Mouse (Mus musculus) neural tube, embryonic 11.5 days (tissue): ENCODE results near the gene Jagn1. TPM values are rescaled to one million over a fixed set of nuclear protein-coding genes. Genes with fewer than 3 reads are reported as not detected.
A peak's percentile ranks its signal among the peaks of the same experiment; 100 is the strongest.

Experiments
- ATAC-seq: fragments of 200-750 bp; cut with Nextera tagmentation; 2 replicates; pipeline ENCODE4 v1.8.0; 2017; ENCODE audit warnings: moderate number of reproducible peaks, mild to moderate bottlenecking, moderate TSS enrichment, moderate library complexity; ENCODE audit not compliant: insufficient read depth, low FRiP score, low TSS enrichment
- DNase-seq: peaks from one replicate; pipeline ENCODE4 v3.0.0-alpha.2; 2015; ENCODE audit warnings: low spot score
- H3K27ac ChIP-seq: fragments of 300-500 bp; sonication (generic); 2 replicates; pipeline ENCODE4 v1.5.1; 2014; ENCODE audit warnings: low read depth, mild to moderate bottlenecking, low read length
- H3K27me3 ChIP-seq: fragments of 300-500 bp; sonication (generic); 2 replicates; pipeline ENCODE4 v1.6.1; 2014; ENCODE audit warnings: mild to moderate bottlenecking, low read length, mixed read lengths; ENCODE audit not compliant: control insufficient read depth, insufficient read depth
- H3K36me3 ChIP-seq: fragments of 300-500 bp; sonication (generic); 2 replicates; pipeline ENCODE4 v1.6.1; 2014; ENCODE audit warnings: mild to moderate bottlenecking, low read length, moderate library complexity, mixed read lengths; ENCODE audit not compliant: control insufficient read depth, insufficient read depth
- H3K4me1 ChIP-seq: fragments of 300-500 bp; sonication (generic); 2 replicates; pipeline ENCODE4 v1.6.1; 2014; ENCODE audit warnings: low read length, mixed read lengths; ENCODE audit not compliant: control insufficient read depth, insufficient read depth
- H3K4me2 ChIP-seq: fragments of 300-500 bp; sonication (generic); 2 replicates; pipeline ENCODE4 v1.6.1; 2014; ENCODE audit warnings: low read depth, mild to moderate bottlenecking, moderate library complexity
- H3K4me3 ChIP-seq: fragments of 300-500 bp; sonication (generic); 2 replicates; pipeline ENCODE4 v1.5.1; 2014; ENCODE audit warnings: low read depth, low read length
- H3K9ac ChIP-seq: fragments of 300-500 bp; sonication (generic); 2 replicates; pipeline ENCODE4 v1.6.1; 2014; ENCODE audit warnings: mild to moderate bottlenecking, low read length
- H3K9me3 ChIP-seq: fragments of 300-500 bp; sonication (generic); 2 replicates; pipeline ENCODE4 v1.6.1; 2016; ENCODE audit warnings: low read length; ENCODE audit not compliant: control insufficient read depth
- WGBS: fragments of 180-500 bp; shearing (Covaris S2); extraction: QIAGEN DNeasy Blood & Tissue Kit; methylation state at CpG from one replicate; pipeline ENCODE4 v1.1.7; 2014; 5-methylcytosine and 5-hydroxymethylcytosine counted together
- polyA plus RNA-seq: library from polyadenylated mRNA; unstranded; fragments of >200 nt; fragmentation: Nextera tagmentation; extraction: Ambion mirVana; gene quantifications from 2 replicates; pipeline ENCODE4 v1.2.1, GENCODE M21; 2014

Jagn1 gene
- polyA plus RNA-seq, 1 experiment from 2014 or later, result 75.9 TPM

DNA sequence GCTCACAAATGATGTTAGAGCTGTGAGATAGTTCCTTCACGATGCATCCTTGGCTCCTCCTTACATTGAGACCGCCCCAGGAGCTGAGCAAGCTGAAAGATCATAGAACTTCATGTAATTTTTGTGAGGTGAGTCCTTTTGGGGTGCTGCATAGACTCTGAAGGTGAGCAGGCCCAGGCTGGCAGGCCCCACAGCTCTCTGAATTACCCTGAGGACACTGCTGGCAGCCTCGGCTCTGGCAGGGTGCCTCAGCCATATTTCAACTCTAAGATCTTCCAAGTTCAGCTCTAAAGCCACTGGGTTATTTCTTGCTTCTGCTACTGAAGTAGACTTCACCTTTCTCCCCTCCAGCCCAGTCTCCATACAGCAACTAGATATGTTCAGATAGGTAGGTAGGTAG lies 1.7 kb upstream of the Jagn1 start:
- 89% methylated on average over 3 of the region's 3 CpGs for WGBS
- DNase-seq, result no peak
- no peak for ATAC-seq
- Histone ChIP-seq H3K27ac (no peak overlapping the region), H3K36me3 (no peaks in the 10 kb centered on the region), H3K9ac (no peak overlapping the region), H3K4me1 (peaks cover 5% of the 10 kb centered on the region; the same call in 1 of the 2 replicates), H3K9me3 (no peaks in the 10 kb centered on the region), H3K4me3 (no peak overlapping the region), H3K27me3 (no peaks in the 10 kb centered on the region), H3K4me2 (no peak overlapping the region)

DNA sequence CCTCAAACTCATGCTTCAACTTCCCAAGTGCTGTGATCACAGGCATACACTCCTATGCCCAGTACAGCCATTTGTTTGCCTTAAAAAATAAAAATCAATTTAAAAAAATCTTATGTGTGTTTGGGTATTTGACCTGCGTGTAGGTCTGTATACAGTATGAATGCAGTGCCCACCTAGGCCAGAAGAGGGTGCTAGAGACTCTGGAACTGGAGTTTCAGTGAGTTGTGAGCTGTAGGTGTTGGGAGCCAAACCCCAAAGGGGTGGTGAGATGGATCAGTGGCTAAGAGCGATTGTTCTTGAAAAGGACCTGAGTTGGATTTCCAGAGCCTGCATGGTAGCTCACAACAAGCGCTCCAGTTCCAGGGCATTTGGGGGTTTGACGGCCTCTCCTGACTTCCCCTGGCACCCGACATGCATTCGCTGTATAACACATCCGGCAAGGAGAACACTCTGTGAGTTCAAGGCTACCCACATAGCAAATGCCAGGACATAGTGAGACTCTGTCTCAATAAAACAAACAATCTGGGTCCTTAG lies 1.2 kb upstream of the Jagn1 start:
- no peak overlapping the region for H3K4me2 ChIP-seq
- 56% methylated on average over 7 of the region's 7 CpGs for WGBS
- ATAC-seq, result no peak

DNA sequence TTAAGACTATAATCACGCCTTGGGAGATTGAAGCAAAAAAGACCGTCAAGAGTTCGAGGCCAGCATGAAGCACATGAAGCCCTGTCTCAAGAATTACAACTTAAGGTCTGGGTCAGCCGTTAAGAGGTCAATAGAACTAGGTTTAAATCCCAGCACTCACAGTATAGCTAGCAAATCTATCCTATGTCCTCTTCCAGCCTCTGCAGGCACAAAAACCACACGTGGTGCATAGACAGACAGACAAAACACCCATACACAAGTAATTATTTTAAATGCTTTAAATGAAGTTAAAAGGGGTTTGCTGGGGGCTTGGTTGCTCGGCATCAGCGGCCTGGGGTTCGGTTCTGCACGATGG lies 305 bp upstream of the Jagn1 start:
- peak; percentile 32; the same call in 1 of the 2 replicates for ATAC-seq

More for the DNA sequence above, 1.2 kb upstream of the Jagn1 start:
- Histone ChIP-seq H3K9ac (no peak overlapping the region), H3K36me3 (no peaks in the 10 kb centered on the region), H3K9me3 (no peaks in the 10 kb centered on the region), H3K4me3 (no peak overlapping the region), H3K27me3 (no peaks in the 10 kb centered on the region), H3K27ac (no peak overlapping the region), H3K4me1 (peaks cover 5% of the 10 kb centered on the region; the same call in 1 of the 2 replicates)
- DNase-seq, result peak; percentile 80

DNA sequence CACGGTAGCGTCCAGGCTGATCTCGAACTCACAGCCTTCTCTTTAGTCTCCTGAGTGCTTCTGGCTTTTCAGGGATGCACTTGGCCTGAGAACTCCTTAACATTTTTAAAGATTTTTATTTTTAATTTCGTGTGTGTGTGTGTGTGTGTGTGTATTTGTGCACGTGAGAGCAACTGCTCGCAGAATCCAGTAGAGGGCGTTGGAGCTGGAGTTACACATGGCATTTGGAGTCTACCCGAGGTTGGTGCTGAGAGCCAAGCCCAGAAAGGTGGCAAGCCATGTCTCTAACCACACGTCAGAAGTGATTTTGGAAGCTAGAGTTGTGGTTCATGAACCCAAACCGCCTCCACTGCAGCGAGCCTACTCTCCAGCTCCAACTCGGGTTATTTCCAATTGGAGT lies 722 bp downstream of the Jagn1 start:
- Histone ChIP-seq H3K27ac (no peak overlapping the region), H3K4me2 (peak overlapping the region; percentile 81), H3K36me3 (peaks cover 10% of the 10 kb centered on the region), H3K4me1 (peaks cover 5% of the 10 kb centered on the region; the same call in 1 of the 2 replicates), H3K9ac (peak overlapping the region; percentile 84), H3K27me3 (no peaks in the 10 kb centered on the region), H3K9me3 (no peaks in the 10 kb centered on the region), H3K4me3 (peak overlapping the region; percentile 81)
- DNase-seq (no peak), ATAC-seq (no peak)
- 49% methylated on average over 12 of the region's 12 CpGs for WGBS

More for the DNA sequence above, 305 bp upstream of the Jagn1 start:
- Histone ChIP-seq H3K4me3 (peak overlapping the region; percentile 81), H3K4me1 (peaks cover 5% of the 10 kb centered on the region; the same call in 1 of the 2 replicates), H3K4me2 (peak overlapping the region; percentile 50), H3K27ac (no peak overlapping the region), H3K27me3 (no peaks in the 10 kb centered on the region), H3K9me3 (no peaks in the 10 kb centered on the region), H3K9ac (peak overlapping the region; percentile 84), H3K36me3 (peaks cover 2% of the 10 kb centered on the region)
- 43% methylated on average over 9 of the region's 9 CpGs for WGBS
- DNase-seq, result no peak

DNA sequence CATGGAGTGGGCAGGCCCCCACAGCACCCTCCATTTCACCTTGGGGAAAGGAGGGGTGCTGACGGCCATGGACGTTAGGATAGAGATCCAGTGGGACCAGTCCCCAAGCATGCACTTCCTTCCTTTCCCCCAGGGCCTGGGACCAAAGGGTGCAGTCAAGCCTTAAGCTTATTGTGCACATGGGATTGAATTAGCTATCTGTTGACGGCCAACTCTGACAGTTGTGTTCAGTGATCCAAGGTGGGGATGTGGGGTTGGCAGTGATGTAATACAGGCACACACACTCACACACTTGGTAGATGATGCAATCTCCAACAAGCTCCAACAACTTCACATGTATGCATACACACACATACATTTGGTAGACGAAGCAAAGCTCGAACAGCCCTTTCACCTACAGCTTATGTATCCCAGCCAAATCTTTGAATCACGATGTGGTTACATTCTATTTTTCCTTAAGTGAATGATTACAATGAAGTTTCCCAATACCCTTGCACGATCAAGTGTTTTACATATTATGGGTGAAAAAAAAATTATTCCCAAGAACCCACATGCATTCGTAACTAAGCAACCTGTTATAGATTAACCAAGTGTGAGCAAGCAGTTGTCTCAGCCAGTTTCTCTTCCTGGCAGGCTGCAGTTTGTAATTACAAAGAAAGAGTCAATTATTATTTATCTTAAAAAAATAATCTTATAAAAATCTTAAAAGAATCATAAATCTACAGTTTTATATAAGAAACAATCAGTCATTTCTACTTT lies 2.0 kb downstream of the Jagn1 start:
- Histone ChIP-seq H3K36me3 (peaks cover 13% of the 10 kb centered on the region), H3K27me3 (no peaks in the 10 kb centered on the region), H3K4me1 (peaks cover 5% of the 10 kb centered on the region; the same call in 1 of the 2 replicates), H3K27ac (no peak overlapping the region), H3K4me3 (no peak overlapping the region), H3K4me2 (no peak overlapping the region), H3K9ac (no peak overlapping the region), H3K9me3 (no peaks in the 10 kb centered on the region)
- 92% methylated on average over 7 of the region's 8 CpGs for WGBS
- DNase-seq, result no peak
- no peak for ATAC-seq

DNA sequence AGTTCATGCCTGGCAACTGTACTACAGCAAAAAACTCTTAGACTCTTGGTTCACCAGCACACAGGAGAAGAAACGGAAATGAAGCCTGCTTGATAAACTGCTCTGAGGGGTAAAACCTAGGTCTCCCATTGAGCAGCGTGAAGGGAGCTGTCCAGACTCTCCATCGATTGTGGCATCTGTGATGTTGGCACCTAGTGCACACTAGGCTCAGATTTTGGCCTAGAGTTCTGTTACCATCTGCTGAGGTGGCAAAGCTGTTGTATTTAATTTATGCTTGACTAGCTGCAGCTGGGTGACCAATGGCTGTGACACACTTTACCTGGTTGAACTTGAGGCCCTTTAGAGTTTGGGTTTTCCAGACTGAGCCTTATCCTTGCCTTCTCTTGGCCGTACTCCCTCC lies 5.3 kb downstream of the Jagn1 start:
- H3K27me3 ChIP-seq, result no peaks in the 10 kb centered on the region
- 93% methylated on average over 4 of the region's 4 CpGs for WGBS
- H3K36me3 ChIP-seq, result peaks cover 13% of the 10 kb centered on the region
- no peaks in the 10 kb centered on the region for H3K9me3 ChIP-seq
- H3K9ac ChIP-seq, result no peak overlapping the region
- no peak for ATAC-seq
- no peak overlapping the region for H3K27ac ChIP-seq
- H3K4me2 ChIP-seq, result no peak overlapping the region
- H3K4me3 ChIP-seq, result no peak overlapping the region
- no peak for DNase-seq
- H3K4me1 ChIP-seq, result peaks cover 5% of the 10 kb centered on the region; the same call in 1 of the 2 replicates

DNA sequence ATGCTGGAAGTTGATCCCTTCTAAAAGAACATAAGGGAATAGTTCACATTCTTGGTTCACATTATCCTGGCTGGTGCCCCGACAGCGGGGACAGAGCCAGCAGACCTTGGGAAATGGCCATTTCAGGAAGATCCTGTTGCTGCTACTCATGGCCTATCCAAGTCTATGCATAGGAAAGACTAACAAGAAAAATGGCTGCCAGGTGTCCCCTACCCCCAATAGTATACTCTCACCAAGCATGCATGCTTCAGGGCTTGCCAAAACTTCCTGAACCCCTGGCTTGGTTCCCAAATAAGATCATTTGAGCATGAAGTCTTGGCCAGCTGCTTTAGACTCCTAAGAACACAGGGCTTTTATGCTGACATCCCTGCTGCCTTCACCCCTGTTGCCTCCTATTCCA lies 9.5 kb downstream of the Jagn1 start:
- H3K27me3 ChIP-seq, result no peaks in the 10 kb centered on the region
- H3K27ac ChIP-seq, result no peak overlapping the region
- no peaks in the 10 kb centered on the region for H3K9me3 ChIP-seq
- no peak overlapping the region for H3K4me2 ChIP-seq
- peaks cover 13% of the 10 kb centered on the region for H3K36me3 ChIP-seq
- H3K9ac ChIP-seq, result no peak overlapping the region
- 88% methylated on average over 2 of the region's 2 CpGs for WGBS
- H3K4me3 ChIP-seq, result no peak overlapping the region
- DNase-seq (no peak), ATAC-seq (no peak)
- no peaks in the 10 kb centered on the region for H3K4me1 ChIP-seq

DNA sequence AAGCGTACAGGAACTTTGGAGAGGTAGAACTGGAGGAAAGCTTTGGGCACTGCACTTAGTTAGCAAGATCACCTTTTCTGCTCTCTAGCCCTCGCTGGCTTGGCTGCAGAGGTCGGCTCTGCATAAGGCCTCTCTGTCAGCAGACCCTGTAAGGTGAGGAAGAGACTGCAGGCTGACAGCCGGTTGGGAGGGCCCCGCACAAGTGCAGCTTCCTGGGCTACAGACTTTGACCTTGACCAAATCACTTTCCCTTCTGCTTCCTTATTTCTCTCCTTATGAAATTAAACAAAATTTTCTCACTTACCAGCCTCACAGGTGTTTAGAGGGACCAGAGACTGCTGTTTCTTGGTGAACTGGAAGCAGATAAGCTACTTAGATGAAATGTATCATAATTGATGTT lies 12.6 kb downstream of the Jagn1 start:
- ATAC-seq (no peak), DNase-seq (no peak)
- H3K9ac ChIP-seq, result no peak overlapping the region
- H3K4me1 ChIP-seq, result no peaks in the 10 kb centered on the region
- H3K9me3 ChIP-seq, result no peaks in the 10 kb centered on the region
- no peaks in the 10 kb centered on the region for H3K36me3 ChIP-seq
- H3K4me2 ChIP-seq, result no peak overlapping the region
- H3K27ac ChIP-seq, result no peak overlapping the region
- H3K4me3 ChIP-seq, result no peak overlapping the region
- WGBS, result 70% methylated on average over 5 of the region's 5 CpGs
- no peaks in the 10 kb centered on the region for H3K27me3 ChIP-seq

DNA sequence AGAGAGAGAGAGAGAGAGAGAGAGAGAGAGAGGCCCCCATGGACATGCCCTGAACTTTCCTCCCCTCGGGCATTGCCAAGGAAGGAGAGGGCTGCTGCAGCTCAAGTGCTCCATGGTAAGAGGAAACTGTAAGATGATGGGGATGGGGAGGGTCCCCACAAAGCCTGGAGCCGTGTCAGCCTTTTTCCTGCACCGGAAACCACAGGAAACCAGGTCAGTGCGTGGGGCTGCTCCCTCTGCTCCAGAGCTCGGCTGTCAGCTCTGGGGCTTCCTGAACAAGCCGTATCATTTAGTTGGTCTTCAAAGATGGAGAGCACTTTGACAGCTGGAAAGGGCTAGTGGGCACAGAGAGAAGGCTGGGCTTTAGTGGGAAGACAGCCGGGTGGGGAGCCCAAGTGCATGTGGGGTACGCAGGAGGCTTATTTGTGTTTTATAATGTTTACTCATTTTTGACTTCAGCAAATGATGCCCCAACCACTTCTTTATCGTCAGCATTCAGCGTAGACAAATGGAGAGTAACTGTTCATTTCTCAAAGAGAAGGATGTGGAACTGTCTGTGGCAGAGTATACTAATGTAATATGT lies 15.7 kb downstream of the Jagn1 start, which contains the start of gene Il17re:
Gene Il17re, plus strand, starts transcription at position 533 of the 583 bp plus-strand sequence.
- Histone ChIP-seq H3K4me2 (no peak within 1 kb of the TSS), H3K4me1 (no peaks in the 10 kb centered on the region), H3K9ac (no peak within 1 kb of the TSS), H3K36me3 (no peaks in the 10 kb centered on the region), H3K27me3 (no peaks in the 10 kb centered on the region), H3K4me3 (no peak within 1 kb of the TSS), H3K27ac (no peak within 1 kb of the TSS), H3K9me3 (no peaks in the 10 kb centered on the region)
- ATAC-seq (no peak), DNase-seq (no peak)
- 76% methylated on average over 10 of the region's 10 CpGs for WGBS
